Mouse (Mus musculus) cerebellum, postnatal 10 days (tissue): ENCODE results near the gene 6030498E09Rik.
A peak's percentile ranks its signal among the peaks of the same experiment; 100 is the strongest.

Experiments used
- DNase-seq, 2 experiments: peaks; one replicate each; pipeline ENCODE4 v3.0.0; 2021; ENCODE audit warnings: mixed read lengths in 2 of 2

6030498E09Rik gene

DNA sequence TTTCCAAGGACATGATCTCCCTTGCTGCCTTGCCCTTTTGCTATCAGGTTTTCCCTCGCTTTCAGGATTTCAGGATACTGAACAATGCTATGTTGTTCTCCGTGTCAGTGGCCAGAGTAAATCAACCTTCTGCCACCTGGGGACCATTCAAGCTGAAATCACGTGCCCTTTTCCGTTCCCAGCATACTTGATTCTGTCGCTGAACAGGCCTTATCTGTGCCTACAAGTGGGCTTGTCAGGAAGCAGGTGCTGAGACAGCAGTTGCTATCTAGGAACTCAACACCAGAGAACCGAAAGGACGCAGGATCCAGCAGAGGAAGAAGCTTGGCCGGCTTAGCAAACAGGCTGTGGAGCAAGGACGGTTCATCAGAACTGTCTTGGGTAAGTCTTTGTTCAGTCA lies at the start of gene 6030498E09Rik:
TSS of gene 6030498E09Rik (plus strand) at position 194 of the 400 bp plus-strand sequence.
- no peak for DNase-seq

GRCm38 (mm10) chrX:38730081-38730480 lies 42.4 kb upstream of the 6030498E09Rik start:
- DNase-seq = no peak

DNA sequence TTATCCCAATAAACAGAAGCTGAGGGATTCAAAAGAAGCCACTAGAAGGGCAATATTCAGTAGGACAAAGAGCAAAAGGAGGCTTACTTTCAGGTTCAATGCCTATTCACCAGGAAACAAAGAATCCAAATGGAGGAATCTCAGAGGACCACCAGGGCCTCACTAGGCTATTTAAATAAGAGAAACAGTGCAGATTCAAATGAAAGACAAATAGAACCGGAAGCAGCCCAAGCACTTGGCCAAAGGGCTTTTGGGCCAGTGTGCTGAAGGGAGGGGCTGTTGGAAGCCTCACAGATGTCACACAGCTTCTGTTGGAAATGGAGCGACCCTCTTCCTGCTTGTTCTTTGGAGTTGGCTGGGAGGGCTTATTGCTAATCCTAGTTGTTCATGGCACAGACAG lies 41.8 kb upstream of the 6030498E09Rik start:
- no peak for DNase-seq

DNA sequence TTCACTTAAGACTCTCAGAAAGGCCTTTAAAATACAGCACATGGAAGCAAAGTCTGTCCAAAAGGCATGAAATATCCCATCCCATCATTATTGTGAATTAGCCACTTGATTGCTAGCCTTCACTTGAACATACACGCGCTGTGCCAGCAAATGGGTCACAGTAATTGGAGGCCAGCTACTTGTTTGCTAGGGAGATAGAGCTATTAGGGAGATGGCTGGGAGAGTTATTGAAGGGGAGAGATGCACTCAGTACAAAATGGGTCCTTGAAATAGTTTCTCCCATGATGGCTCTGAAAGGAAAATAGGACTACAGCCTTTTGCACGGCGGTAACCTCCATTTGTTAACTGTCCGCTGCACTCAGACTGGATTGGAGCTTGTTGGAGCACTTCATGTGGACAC lies 38.8 kb upstream of the 6030498E09Rik start:
- DNase-seq = no peak

GRCm38 (mm10) chrX:38734916-38735880 lies 37.3 kb upstream of the 6030498E09Rik start:
- DNase-seq = peak in 1 of 2 experiments; percentile 9

DNA sequence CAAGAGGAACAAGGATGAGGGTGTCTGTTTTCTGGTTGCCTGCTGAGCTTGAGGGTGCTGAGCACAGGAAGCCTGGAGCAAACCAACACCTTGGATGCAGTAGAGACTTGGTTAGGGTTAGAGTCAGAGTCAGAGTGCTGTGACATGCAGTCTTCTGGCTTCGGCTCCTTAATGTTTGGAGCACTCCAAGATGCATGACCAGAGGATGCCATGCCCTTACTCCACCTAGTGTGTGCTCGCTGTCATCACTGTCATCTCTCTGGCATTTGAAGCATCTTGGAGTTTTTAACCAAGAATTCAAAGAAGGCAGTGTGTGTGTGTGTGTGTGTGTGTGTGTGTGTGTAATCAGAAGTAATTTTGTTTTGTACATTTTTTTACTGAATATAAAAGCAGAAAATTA lies 1.0 kb upstream of the 6030498E09Rik start:
- no peak for DNase-seq

GRCm38 (mm10) chrX:38771886-38772285 lies 585 bp upstream of the 6030498E09Rik start:
- DNase-seq = peak; percentile 22 to 26

DNA sequence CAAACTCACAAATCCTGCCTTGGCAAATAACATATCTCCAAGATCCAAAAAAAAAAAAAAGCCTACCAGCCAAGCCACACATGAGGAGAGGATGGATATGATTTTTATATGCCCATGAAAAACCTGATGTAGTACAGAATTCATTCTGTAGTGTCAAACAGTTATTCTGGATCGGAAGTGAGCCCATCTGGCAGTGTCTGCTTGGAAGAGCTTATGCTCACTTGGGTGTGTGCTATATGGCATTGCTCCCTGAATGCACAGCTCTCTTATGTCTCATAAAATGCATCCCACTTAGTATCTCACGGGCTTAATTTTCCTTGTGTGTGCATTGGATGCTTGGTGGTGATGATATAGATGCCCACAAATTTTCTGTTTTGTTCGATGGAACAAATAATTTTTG lies 21.9 kb downstream of the 6030498E09Rik start:
- no peak for DNase-seq

DNA sequence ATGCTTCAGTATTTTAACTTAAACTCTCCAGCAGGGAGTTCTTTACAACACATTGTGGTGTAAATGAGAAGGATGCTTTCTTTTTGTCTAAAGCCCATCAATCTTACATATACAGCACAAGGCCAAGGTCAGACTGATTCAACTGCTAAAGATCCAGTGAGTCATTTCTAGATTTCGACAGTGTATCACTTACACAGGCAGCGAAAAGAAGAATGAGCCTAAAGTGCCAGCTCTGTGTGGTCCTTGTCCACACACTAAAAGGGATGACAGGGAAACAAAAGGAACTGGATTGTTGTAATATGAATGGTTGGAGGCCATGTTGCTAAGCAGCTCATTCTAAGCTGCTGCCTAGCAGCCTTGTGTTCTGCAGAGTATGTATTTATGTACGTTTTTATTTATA lies 41.5 kb downstream of the 6030498E09Rik start:
- DNase-seq = no peak

DNA sequence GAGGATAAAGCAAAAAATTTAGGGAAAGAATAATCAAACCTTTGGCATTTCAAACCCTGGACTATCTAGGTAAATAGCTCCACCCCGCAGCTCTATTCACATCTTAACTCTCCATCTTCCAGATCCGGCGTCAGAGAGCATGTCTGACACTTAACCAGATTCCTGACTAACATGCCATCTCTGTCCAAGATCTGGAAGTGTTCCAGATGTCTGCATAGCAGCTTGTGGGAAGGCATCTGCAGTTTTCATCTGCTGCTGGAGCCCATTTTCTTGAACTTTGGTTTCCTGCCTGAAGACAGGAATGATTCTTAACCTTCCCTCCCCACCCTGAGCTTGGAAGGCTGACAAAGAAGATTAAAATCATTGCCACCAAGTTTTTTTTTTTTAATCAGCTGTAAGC lies 44.4 kb downstream of the 6030498E09Rik start:
- peak; percentile 10 to 18 for DNase-seq

DNA sequence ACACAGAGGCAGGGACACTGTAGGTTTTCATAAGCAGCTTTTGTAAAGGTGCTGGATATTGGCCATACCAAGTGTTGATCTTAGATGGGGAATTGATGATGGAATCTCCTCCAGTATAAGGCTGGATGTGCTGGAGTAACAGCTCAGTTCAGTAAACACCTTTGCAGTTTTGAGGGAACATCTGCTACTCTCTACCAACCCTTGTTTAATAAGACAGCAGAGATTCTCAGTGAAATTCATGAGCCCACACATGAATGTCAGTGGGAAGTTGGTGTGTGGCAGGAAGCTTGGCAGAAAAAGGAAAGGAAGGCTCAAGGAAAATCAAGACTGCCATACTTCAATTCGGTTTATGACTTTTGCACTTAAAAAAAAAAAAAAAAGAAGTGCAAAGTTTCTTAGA lies 186.1 kb downstream of the 6030498E09Rik start:
- no peak for DNase-seq

DNA sequence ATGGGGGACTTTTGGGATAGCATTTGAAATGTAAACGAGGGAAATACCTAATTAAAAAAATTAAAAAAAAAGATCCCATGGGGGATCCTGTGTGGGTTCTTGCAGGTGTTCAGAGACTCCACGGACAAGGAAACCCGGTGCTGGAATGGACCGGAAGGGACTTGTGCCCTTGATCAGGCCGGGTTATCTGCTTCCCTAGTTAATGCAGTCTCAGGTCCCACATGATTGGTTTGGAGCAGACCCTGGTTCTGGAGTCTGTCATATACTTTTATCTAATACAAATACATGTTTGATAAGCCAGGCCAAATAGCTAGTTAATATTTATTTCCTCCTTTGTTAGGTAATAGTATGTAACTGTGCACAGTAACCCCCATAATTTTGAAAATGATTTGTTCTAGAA lies 223.8 kb downstream of the 6030498E09Rik start:
- no peak for DNase-seq
